Mouse (Mus musculus): ENCODE measurements around the gene Gm17482. TPM values are rescaled to one million over a fixed set of nuclear protein-coding genes. Genes with fewer than 3 reads are reported as not detected.

Gene Gm17482
- polyA plus RNA-seq (2012; rRNA removed; ENCODE audit: low replicate concordance): not detected in 2 replicates

DNA sequence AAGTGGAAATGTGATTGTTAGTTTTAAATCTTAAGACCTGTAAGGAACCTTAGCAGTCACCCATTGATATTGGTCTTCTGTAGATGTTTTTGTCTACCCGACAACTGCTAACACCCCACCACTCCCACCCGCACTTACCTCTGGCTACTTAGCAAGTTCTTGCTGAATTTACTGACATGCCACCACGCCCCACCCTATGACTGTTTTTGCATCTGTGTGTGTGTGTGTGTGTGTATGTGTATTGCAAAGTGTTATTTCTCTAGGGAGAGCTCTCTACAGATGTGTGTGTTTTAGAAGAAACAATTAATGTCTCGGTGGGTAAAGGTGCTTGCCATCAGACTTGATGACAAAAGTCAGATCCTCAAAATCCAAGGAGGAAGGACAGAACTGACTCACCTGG, at the start of gene Gm17482:
Gene Gm17482 (plus strand): TSS at position 301 of the 400 bp plus-strand sequence.

DNA sequence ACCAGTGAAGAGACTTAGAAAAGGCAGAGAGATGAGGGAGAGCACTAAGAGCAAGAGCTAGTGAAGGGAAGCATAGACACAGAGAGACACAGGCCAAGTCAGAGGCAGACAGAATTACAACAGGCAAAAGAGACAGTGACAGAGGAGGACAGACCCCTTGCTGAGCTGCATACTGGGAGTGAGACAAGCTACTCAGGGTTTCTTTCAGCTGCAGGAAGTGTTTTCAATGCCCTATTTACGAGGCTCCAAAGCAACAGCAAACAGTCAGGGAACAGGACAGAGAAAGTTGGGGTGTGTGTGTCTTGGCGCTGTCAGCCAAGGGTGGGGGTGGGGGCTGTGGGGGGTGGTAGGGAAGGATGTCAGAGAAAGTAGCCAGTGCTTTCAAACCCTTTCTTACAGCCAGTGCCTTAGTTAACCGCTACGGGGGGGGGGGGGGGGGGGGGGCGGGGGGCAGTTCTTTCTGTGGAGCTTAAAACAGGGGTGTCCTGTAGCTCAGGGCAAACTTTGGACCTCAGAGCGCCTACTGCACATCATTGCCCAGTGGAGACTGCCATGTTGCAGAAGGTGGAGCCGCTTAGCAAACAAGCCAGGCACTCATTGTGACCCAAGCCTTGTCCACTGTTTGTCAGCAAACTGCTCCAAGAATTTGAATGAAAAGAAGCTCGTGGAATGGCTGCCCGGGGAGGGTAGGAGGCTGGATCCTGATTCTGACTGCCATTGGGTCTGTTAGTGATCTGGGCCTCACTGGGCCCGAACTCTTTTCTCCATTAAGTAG, 25.1 kb downstream of the Gm17482 start, which contains the start of gene Timp4:
Gene Timp4 (minus strand): TSS at position 107 of the 775 bp plus-strand sequence.

Other genes with a start within 250 kb of the Gm17482 start
- gene Tamm41, start 189.5 kb upstream of the Gm17482 start, polyA plus RNA-seq (2012; rRNA removed; ENCODE audit: low replicate concordance): 19.5 and 27.8 TPM in 2 replicates
- gene Syn2, start 92.4 kb upstream of the Gm17482 start, polyA plus RNA-seq (2012; rRNA removed; ENCODE audit: low replicate concordance): 26.3 and 40.1 TPM in 2 replicates
- 36.6 and 39.4 TPM in 2 replicates for gene Timp4, start 24.9 kb downstream of the Gm17482 start, polyA plus RNA-seq (2012; rRNA removed; ENCODE audit: low replicate concordance)
- 99.8 and 199 TPM in 2 replicates for gene Pparg, start 133.6 kb downstream of the Gm17482 start, polyA plus RNA-seq (2012; rRNA removed; ENCODE audit: low replicate concordance)